7 mouse cellular contexts compared by ENCODE assay signal in the genomic region with DNA sequence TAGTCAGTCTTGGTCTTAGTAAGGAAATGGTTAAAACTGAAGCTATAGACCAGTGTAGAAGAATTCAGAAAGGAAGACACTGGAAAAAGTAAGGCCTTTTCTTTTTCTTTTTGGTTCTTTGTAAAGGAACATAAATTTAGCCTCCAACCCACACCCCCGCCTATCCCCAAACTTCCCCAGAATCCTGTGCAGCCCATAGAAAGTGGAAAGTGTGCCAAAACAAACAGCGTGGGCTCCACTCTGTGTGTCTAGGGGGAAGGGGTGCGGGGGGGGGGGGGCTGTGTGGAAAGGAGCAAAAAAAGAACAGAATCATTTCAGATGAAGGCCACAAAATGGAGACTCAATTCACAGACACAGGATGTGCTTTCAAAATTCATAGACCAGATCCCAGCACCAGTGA.
A peak's percentile ranks its signal among the peaks of the same experiment; 100 is the strongest.
DNase-seq lines count a peak whose midpoint lies in the region; ATAC-seq and TF ChIP-seq lines count a peak whose summit lies in the region.

No protein-coding gene starts in this region.

- H3K9ac ChIP-seq in lung, embryonic 15.5 days: peak overlapping the region; percentile 33
- H3K9ac ChIP-seq in forebrain, postnatal 0 days: peak overlapping the region; percentile 74
- no peak overlapping the region for H3K9ac ChIP-seq in liver, embryonic 11.5 days (ENCODE audit: low read depth, low read length)
- H3K9ac ChIP-seq in stomach, embryonic 15.5 days: no peak overlapping the region

- no peak for DNase-seq in lung, adult 2 months
- DNase-seq in forebrain, postnatal 0 days: no peak
- DNase-seq in liver, embryonic 11.5 days (ENCODE audit: low spot score): no peak
- no peak for DNase-seq in embryo, embryonic 10 days (ENCODE audit: low spot score)
- DNase-seq in spleen, adult 18-20 months: no peak

- H3K4me1 ChIP-seq in lung, embryonic 15.5 days: peaks cover 40% of the 10 kb centered on the region
- H3K4me1 ChIP-seq in lung, adult 2 months (ENCODE audit: control insufficient read depth, insufficient read depth, low read length): peaks cover 18% of the 10 kb centered on the region
- peaks cover 17% of the 10 kb centered on the region for H3K4me1 ChIP-seq in forebrain, postnatal 0 days (ENCODE audit: insufficient read depth)
- H3K4me1 ChIP-seq in liver, embryonic 11.5 days (replicated peaks; ENCODE audit: control insufficient read depth, insufficient read depth, low read length): peaks cover 22% of the 10 kb centered on the region
- H3K4me1 ChIP-seq in stomach, embryonic 15.5 days: peaks cover 34% of the 10 kb centered on the region

- H3K4me3 ChIP-seq in lung, embryonic 15.5 days: peak overlapping the region; percentile 16
- no peak overlapping the region for H3K4me3 ChIP-seq in lung, adult 2 months (replicated peaks; ENCODE audit: extremely low read depth, low read depth, low read length)
- peak overlapping the region; percentile 64 for H3K4me3 ChIP-seq in forebrain, postnatal 0 days (ENCODE audit: low read depth, low read length)
- H3K4me3 ChIP-seq in liver, embryonic 11.5 days (ENCODE audit: low read depth, low read length): peak overlapping the region; percentile 24; the same call in 1 of the 2 replicates
- H3K4me3 ChIP-seq in stomach, embryonic 15.5 days (replicated peaks): peak overlapping the region; percentile 26

- H3K27me3 ChIP-seq in lung, embryonic 15.5 days: no peaks in the 10 kb centered on the region
- no peaks in the 10 kb centered on the region for H3K27me3 ChIP-seq in forebrain, postnatal 0 days (ENCODE audit: insufficient read depth, low read length)
- no peaks in the 10 kb centered on the region; the same call in 1 of the 2 replicates for H3K27me3 ChIP-seq in liver, embryonic 11.5 days (replicated peaks; ENCODE audit: control insufficient read depth, insufficient read depth, low read length)
- no peaks in the 10 kb centered on the region for H3K27me3 ChIP-seq in stomach, embryonic 15.5 days (replicated peaks)

- no peak for TF ChIP-seq POLR2A in lung, adult 2 months (IDR thresholded peaks at IDR 0.05; ENCODE audit: borderline replicate concordance, extremely low read depth, low read depth, low read length)

- WGBS in lung, embryonic 15.5 days: 22% methylated on average over 3 of the region's 3 CpGs
- 14% methylated on average over 3 of the region's 3 CpGs for WGBS in lung, adult 2 months
- 5% methylated on average over 3 of the region's 3 CpGs for WGBS in forebrain, postnatal 0 days
- 51% methylated on average over 3 of the region's 3 CpGs for WGBS in liver, embryonic 11.5 days
- WGBS in stomach, embryonic 15.5 days: 16% methylated on average over 3 of the region's 3 CpGs

- no peaks in the 10 kb centered on the region for H3K36me3 ChIP-seq in lung, embryonic 15.5 days
- H3K36me3 ChIP-seq in forebrain, postnatal 0 days (ENCODE audit: insufficient read depth): no peaks in the 10 kb centered on the region
- H3K36me3 ChIP-seq in liver, embryonic 11.5 days (ENCODE audit: control insufficient read depth, insufficient read depth, low read length): no peaks in the 10 kb centered on the region
- no peaks in the 10 kb centered on the region for H3K36me3 ChIP-seq in stomach, embryonic 15.5 days

- TF ChIP-seq CTCF in lung, adult 2 months (IDR thresholded peaks at IDR 0.05; ENCODE audit: insufficient read depth, low read length): no peak
- TF ChIP-seq CTCF in forebrain, postnatal 0 days (IDR thresholded peaks at IDR 0.05; ENCODE audit: low read depth): no peak

- H3K27ac ChIP-seq in lung, embryonic 15.5 days: peak overlapping the region; percentile 93
- H3K27ac ChIP-seq in forebrain, postnatal 0 days (ENCODE audit: low read depth, low read length): peak overlapping the region; percentile 80
- peak overlapping the region; percentile 67 for H3K27ac ChIP-seq in liver, embryonic 11.5 days (ENCODE audit: low read depth, low read length)
- peak overlapping the region; percentile 84 for H3K27ac ChIP-seq in stomach, embryonic 15.5 days

- H3K9me3 ChIP-seq in lung, embryonic 15.5 days: no peaks in the 10 kb centered on the region
- no peaks in the 10 kb centered on the region for H3K9me3 ChIP-seq in forebrain, postnatal 0 days (ENCODE audit: low read length)
- no peaks in the 10 kb centered on the region for H3K9me3 ChIP-seq in liver, embryonic 11.5 days (ENCODE audit: control insufficient read depth, low read length)
- H3K9me3 ChIP-seq in stomach, embryonic 15.5 days: no peaks in the 10 kb centered on the region

- ATAC-seq in lung, embryonic 15.5 days (ENCODE audit: borderline replicate concordance, extremely low read depth, low FRiP score, low TSS enrichment): no peak
- no peak for ATAC-seq in forebrain, postnatal 0 days
- no peak for ATAC-seq in liver, embryonic 11.5 days (replicated peaks; ENCODE audit: low FRiP score)
- ATAC-seq in stomach, embryonic 15.5 days (ENCODE audit: insufficient read depth, low FRiP score, low read depth): no peak

- H3K4me2 ChIP-seq in lung, embryonic 15.5 days: peak overlapping the region; percentile 76
- H3K4me2 ChIP-seq in forebrain, postnatal 0 days (ENCODE audit: low read depth): peak overlapping the region; percentile 88
- peak overlapping the region; percentile 69 for H3K4me2 ChIP-seq in liver, embryonic 11.5 days
- peak overlapping the region; percentile 49 for H3K4me2 ChIP-seq in stomach, embryonic 15.5 days

Comparison
In these comparisons a context has a peak if more than half of its experiments do, and no peak if none do; other contexts are left out.
1. H3K9ac ChIP-seq: peak in lung, embryonic 15.5 days (single experiment) and forebrain, postnatal 0 days (single experiment); none in liver, embryonic 11.5 days (single experiment) and stomach, embryonic 15.5 days (single experiment).
2. Peak in every context shown above with its lines, with median percentiles within 50 percentile points of each other: H3K27ac ChIP-seq and H3K4me2 ChIP-seq.